Mouse (Mus musculus) erythroid progenitor cell, adult 5-6 weeks (primary cell): ENCODE data around the gene Fhad1. TPM values are rescaled to one million over a fixed set of nuclear protein-coding genes. Genes with fewer than 3 reads are reported as not detected.
"Not testable (repeated sequence)": the region's sequence is repeated elsewhere in the genome, so short reads cannot be mapped to it uniquely, and the experiment has no call there.

Source experiments
- ATAC-seq: replicated peaks from 2 replicates; pipeline ENCODE4 v1.8.0; 2016; ENCODE audit warnings: moderate number of reproducible peaks, mild to moderate bottlenecking, moderate TSS enrichment, inconsistent platforms; ENCODE audit not compliant: poor library complexity, low FRiP score, severe bottlenecking
- total RNA-seq, 2 experiments: library from RNA; stranded (forward) in 1 of 2; stranded (reverse) in 1 of 2; fragments of 150-400 nt in 1 of 2; fragments of 186-747, 209-891 nt in 1 of 2; gene quantifications; 2 replicates each; pipeline versions ENCODE4 v1.2.3 to v1.2.4; 2015 to 2017; ENCODE audit warnings: low replicate concordance in 2 of 2

The Fhad1 gene
- total RNA-seq (2015; ENCODE audit: low replicate concordance) (not detected in 2 replicates), total RNA-seq (2017; ENCODE audit: low replicate concordance) (not detected in 2 replicates)

DNA sequence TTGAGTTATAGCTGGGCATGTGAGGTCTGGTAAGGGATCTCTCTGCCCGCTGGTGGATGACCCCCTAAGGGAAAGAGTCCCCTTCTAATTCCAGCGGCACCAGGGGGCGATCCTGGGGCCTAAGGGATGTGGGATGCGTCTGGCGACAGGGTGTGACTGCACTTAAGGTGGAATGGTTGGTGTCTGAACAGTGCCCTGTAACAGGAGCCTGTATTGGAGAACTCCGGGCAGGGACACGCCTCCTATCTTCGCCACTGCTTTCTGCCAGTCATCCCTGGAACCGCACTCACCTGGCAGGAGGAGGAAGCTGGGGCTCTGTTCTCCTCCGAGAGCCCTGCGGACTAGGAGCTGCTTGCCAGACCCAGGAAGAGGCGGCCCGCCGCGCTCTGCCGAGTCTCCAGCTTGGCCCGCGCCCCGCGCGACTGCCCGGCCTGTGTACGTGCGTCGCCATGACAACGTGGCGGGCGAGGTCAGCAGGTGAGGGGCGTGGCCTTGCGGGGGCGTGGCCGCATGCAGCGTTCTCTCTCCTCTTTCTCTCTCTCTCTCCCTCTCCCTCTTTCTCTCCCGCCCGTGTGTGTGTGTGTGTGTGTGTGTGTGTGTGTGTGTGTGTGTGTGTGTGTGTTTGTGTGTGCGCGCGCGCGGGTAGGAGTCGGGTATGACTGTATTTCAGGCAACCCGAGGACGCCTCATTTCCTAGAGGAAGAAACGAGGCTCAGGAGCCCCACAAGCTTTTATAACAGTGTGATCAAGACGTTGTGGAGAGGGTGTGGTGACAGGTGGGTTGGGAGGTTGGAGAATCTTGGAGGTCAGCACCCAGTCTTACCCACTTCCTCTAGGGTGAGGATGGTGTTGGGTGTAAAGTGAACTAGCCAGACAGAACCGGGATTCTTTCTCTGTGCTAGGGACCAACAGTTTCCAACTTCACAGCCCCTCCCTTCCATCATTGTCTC is at the start of gene Fhad1:
TSS of gene Fhad1 (minus strand) at position 424 of the 950 bp plus-strand sequence.
- ATAC-seq = no peak

DNA sequence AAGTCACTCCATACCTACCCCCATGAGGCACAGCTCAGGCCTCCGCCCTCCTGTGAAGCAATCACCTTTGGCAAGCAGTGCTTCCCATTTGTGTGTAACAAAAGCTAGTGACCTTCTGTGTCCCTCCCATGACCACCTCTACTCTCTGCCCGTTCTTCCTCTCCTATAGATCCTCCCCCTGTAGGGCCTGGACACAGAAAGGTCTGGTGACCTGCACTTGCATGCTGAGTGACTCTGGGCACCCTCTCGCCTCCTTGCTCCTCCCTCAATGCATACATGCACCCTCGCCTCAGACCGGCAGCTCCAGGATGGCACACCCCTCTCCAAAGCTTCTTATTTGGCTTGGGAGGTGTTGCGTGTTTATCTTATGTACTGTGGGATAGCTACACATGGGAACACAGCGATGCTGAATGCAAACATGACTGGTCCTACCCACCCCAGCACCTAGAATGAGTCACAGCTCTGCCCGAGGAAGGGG is 48.2 kb upstream of the Fhad1 start:
- no peak for ATAC-seq

DNA sequence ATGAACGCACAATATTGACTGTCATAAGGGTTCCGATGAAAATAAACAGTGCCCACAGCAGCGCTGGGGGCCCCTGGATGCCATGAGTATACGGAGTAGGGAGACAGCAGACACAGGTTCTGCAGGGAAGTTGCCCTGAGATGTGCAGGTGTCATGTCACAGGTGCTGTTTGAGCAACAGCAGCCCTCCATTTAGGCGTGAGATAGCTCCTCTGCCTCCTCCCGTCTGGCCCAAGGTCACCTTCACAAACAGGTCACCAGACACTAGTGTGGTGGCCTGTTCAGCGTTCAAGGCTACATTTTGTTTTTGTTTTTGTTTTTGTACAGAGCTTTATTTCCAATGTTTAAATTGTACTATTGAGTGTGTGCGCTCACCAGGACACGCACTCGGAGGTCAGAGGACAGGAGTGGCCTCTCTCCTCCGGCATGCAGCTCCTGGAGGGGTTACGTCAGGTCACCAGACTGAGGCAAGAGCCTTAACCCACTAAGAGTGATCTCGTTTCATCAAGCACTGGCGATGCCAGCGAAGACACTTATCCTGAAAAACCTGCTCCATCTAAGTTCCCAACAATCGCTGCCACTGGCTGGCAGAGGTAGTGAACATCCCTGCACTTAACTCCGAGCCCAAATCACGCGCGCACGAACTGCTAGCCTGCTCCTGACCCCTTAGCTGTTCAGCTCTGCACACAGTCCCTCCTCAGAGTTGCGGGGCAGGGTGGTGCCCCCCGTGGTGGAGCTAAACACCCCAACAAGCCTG is 46.8 kb upstream of the Fhad1 start:
- no peak for ATAC-seq

DNA sequence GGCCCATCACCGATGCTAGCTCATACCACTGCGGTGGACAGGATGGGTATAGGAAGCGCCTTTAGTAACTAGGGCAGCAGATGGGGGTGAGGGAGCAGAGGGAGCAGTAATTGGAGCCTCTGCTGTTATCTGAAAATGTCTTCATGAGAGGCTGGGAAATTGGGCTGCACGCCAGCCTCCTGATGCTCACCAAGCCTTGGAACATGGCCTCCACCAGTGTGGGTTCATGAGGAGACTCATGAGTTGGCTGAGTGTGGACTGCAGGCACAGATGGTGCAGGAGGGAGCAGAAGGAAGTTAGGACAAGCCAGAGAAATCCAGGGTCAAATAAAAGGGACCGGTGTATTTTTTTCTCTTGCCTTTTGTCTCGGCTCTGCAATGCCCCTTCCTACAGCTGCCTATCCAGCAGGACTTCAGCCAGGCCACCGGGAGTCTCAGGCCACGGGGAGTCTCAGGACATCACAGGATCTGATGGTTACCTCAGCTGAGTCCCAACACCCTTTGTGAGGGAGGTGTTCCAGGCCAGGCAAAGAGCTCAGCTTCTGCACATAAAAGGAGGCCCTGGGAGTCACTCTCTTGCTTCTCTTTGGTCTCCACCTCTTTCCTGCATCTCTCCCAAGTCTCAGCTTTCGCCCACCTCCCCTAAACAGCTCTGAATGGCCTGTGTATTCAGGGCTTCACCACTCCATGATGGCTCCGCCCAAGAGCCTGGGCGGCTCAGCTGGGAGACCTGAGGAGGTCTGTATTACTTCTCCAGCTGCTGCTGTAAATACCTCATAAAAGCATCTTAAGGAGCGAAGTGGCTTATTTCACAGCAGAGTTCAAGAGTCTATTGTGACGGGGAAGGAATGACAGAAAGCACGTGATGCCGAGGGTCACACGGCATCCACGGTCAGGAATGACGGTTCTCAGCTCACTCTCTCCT is 45.8 kb upstream of the Fhad1 start:
- no peak for ATAC-seq

DNA sequence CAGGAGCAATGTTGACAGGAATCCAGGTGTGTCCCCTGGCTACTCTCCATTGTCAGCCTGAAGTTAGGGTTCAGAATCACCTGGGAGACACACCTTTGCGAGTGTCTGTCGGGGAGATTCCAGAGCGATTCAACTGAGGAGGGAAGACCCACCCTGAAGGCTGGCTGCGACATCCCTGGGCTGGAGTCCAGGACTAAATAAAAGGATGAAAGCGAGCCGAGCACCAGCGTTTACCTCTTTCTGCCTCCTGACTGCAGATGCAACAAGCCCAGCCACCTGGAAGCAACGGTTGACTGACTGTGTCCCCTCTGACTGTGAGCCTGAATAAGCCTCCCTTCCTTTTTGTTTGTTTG is 44.9 kb upstream of the Fhad1 start:
- no peak for ATAC-seq

DNA sequence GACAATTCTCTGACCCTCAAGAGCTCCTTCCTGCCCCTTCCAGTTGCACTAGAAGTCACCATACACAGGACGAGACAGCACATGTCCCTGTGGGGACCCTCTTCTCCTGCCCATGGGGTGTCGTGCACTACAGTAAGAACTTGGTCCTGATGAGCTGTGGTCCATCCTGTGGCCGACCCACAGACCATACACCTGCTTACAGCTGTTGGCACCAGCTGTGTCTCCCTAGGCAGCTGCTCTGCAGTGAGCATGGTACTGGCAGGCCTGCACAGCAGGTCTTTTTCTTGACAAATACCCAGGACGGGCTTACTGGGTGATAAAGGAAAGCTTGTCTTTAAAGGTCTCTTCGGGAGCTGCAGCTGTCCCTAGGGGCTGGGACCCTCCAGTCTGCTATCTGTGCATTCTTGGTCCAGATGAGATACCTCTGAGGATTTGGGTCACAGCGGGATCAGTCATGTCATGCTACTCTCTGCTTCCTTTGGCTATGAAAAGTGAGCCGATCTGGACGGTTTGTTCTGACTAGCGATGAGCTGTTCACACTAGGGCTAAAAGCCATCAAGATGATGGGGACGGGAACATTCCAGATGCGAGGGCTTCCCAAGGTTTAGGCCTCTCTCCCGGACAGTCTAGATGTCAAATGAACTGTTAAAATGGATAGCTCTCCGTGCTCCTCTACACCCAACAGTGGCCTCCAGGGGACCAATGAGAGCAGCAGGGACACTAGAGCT is 44.4 kb upstream of the Fhad1 start:
- no peak for ATAC-seq

DNA sequence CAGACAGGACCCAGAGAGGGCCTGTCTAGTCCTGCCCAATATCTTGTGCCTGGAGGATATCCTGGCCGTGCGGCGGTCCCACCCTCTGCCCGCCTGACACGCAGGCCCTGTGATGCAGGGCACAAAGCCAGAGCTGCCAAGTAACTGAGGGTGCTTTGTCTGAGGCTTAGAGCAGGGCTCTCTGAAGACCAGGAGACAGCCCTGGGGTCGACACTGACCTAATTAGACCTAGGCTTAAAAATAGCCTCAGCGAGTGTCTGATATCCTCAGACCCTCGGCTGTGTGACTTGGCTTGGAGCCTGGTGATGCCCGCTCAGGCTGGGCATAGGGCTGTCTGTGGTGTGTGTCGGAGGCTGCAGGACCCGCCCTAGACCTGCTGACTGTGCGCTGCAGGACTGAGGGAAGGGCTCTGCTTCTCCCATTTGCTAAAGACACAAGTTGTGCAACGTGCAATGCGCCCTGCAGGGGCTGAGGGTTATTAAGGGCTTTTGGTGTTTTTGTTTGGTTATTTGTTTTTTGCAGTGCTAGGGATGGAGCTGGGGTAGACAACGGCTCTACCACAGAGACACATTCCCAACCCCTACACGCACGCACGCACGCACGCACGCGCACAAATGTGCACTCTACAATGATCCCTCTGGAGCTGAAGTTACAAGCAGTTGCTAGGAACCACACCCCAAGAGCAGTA is 42.8 kb upstream of the Fhad1 start:
- peak; percentile 46; the same call in 1 of the 2 replicates for ATAC-seq

DNA sequence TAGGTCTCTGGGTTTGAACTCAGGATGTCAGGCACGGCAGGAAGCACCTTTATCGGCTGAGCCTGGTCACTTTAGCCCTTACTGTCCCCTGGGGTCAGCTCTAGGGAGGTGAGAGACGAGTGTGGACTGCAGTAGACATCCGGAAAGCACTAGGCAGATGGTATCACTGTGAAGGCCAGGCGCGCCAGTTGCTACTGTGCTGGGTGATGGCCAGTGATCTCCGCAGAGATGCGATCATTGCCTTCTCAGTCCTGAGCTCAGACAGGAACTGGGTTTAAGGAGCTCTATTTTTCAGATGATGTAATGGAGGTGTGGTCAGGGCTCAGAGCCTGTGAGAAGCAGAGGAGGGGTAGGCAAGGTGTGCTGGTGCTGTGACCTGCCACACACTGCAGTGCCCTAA is 40.7 kb upstream of the Fhad1 start:
- ATAC-seq = no peak

DNA sequence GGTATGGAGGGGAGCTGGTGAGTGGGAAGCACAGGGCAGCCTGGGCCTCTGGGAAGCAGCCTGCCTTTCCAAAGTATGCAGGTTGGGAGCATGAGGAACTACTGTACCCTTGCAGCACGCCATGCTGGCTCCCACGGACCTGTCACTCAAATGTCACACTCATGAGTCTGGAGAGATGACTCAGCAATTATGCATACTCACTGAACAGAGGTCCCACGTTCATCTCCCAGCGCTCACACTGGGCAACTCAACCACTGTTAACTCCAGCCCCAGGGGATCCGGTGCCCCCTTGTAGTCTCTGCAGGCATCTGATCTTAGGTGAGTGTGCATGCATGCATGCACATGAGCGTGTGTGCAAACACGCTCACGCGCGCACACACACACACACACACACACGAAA is 39.7 kb upstream of the Fhad1 start:
- ATAC-seq = no peak

DNA sequence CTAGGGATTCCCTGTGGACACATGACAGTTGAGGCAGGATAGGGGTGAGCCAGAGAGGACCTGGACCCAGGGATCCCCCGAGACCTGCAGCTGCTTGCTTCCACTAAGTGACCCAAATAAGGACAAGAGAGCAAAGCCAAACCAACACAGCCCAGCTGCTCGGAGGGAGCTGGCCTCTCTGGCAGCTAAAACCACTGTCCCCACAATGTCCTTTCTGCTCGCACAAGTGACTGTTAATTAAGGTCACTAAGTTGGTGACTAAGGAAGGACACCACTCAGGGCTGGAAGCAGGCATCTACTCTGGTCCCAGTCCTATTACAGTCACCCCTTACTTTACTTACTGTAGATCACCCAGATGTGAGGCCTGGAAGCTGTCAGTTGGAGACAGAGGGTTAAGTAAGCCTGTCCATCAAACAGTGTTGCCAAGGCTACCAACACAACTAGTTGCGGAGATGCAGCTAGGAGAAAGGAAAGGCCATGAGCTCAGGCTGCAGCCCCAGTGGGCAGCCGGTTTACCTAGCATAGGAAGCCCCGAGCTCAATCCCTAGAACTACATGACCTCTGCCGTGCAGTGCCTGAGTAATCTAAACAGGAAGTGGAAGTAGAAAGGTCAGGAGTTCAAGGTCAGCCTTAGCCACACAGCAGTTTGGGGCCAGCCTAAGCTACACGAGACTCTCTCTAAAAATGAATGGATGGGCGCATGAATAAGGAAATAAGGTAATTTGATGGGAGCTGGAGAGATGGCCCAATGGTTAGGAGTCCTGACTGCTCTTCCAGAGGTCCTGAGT is 39.0 kb upstream of the Fhad1 start:
- no peak for ATAC-seq

DNA sequence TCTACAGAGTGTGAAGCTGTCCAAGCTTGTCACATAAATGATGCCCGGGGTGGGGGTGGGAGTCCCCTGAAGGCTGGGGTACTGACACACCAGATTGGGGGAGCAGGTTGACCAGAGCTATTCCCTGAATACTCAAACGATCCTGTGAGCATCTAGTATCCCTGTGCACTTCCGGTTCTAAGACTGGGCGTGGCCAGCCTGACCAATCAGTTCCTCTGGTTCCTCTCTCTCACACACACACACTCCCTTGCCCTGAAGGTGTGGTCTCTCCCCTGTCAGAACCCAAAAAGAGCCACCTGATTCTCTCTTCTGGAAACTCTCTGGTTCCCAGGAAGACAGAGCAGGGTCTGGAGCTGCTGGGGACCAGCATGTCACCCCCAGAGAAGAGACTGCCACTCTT is 38.4 kb upstream of the Fhad1 start:
- ATAC-seq = 0 out of 2 replicates have a peak, but pooled peaks have one; percentile 43

DNA sequence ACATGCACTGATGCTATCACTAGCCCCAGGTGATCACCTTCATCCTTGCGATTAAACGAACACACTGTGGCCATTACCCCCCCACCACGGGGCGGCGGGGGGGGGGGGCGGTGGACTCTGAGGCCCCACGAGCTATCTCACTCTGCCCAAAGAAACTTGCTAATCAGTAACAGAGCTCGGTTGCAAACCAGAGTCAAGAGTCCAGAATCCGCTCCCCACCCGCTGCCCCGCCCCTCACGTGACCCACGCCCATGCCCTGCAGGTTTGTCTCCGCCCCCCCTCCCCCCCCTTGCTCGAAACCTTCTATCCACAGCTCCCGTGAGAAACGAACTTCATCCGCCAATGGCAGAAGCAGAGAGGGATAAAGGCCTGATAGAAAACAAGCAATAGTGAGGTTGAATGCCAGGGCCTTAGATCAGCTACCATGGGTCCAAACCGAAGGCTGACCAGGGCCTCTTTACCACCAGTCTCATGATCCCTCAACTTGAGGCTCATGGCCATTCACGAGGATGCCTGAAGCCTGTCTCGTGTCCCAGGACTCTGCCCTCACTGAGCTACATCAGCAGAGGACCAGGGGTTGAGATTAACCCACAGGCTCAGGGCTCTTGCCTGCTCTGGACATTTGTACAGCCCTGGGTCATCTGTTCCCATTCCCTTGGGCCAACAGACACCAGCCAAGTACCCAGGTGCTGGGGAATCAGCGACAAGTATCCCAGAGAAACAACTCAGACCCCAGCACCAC is 37.7 kb upstream of the Fhad1 start:
- ATAC-seq = no peak

DNA sequence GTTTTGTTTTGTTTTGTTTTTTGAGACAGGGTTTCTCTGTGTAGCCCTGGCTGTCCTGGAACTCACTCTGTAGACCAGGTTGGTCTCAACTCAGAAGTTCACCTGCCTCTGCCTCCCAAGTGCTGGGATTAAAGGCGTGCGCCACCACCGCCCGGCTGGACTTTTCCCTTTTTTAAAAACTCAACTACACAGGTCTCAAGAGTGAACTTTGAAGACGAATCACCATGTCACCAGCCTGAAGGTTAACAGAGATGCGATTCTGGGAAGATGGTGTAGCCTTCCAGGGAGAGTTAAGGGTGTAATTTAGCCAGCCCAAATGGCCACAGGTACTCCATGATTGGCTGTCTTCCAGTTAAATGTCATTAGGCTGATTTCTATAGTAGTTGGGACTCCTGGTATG is 37.0 kb upstream of the Fhad1 start:
- not testable (repeated sequence) for ATAC-seq

DNA sequence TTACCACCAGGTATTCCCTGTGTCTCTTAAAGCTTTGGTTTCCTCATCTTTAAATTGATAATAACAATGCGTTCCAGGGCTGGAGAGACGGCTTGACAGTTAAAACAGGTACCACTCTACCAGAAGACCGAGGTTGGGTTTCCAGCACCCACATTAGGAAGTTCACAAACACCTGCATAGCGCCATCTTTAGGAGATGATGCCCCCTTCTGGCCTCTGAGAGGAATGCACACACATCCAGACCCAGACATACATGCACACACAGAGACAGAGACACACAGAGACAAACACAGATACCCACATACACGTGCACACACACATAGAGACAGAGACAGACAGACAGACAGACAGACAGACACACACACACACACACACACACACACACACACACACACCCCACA is 35.1 kb upstream of the Fhad1 start:
- no peak for ATAC-seq

DNA sequence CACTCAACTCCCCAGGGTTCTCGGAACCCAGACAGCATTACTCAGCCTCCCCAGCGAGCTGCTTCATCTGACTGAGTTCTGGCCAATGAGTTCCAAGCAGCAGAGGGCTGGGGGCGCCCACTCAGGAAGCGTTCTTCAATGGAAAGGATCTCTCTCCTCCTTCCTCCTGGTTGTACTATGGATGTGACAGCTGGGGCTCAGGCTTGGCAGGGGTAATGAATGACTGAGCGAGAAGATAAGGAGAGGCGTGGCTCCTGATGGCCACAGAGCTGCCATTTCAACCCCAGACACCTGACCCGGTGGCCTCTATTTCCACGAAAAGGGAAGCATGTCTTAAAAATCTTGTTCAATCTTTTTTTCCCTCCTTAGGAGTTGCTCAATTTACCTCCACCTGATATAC is 33.5 kb upstream of the Fhad1 start:
- no peak for ATAC-seq

DNA sequence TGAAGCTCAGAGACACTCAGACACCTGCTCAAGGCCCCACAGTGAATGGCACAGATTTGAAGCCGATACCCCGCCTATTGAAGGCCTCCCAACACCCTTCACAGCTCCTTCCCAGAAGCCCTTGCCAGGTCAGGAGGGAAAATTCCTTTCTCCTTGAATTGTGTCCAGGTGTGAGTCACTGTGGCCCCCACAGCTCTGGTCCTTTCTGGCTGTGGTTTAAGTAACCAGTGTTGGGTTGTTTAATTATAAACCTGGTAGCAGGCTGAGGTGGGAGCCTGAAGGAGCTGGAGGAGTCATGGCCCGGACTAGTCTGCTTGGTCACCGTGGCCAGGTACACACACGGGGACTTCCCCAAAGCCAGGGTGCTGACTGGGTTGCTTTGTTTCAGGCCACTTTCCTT is 32.1 kb upstream of the Fhad1 start:
- no peak for ATAC-seq

DNA sequence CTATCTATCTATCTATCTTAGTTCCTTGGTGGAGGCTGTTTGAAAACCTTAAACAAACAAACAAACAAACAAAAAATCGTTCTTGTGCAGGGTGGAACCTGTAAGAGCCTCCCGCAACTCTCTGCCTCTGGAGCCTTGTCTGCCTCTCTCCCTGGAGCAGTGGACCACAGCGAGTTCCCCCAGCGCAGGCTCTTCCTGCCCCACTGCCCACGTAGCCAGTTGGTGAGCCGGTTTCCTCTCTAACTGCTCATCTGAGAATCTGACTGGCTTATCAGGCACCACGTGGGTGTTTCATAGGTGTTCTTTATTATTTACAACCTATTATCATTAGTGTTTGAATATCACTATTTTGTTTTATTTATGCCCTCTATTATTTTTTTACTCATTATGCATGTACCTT is 31.6 kb upstream of the Fhad1 start:
- no peak for ATAC-seq
